Mouse (Mus musculus): Measurements from ENCODE around the gene Gnao1.

GRCm38 (mm10) chr8:93860020-93860419 is 50.3 kb downstream of the Gnao1 start:
- no peak for TF ChIP-seq CTCF (IDR thresholded peaks at IDR 0.05; ENCODE audit: control insufficient read depth, insufficient read depth, low read length)
- TF ChIP-seq POLR2A (IDR thresholded peaks at IDR 0.05; ENCODE audit: borderline replicate concordance, control insufficient read depth, low read depth, low read length), result no peak
